Mouse (Mus musculus) intestine, embryonic 14.5 days (tissue): ENCODE measurements at regions not wholly inside any gene's neighbourhood (a gene's known extent, or its start where the extent isn't known, plus 50 kb on each side); places are given as distances from the start of the nearest gene placed in this dataset.

Experiments
- ATAC-seq: fragments of 200-750 bp; cut with Nextera tagmentation; replicated peaks from 2 replicates; pipeline ENCODE4 v1.8.0; 2017; ENCODE audit warnings: low read depth, moderate number of reproducible peaks, moderate TSS enrichment, moderate library complexity; ENCODE audit not compliant: low FRiP score, low TSS enrichment
- DNase-seq: peaks from one replicate; pipeline ENCODE4 v3.0.0-alpha.2; 2018; ENCODE audit warnings: low spot score
- H3K27ac ChIP-seq: fragments of 300-500 bp; sonication (generic); 2 replicates; pipeline ENCODE4 v1.5.1; 2014; ENCODE audit warnings: low read depth, mild to moderate bottlenecking, control low read depth
- H3K27me3 ChIP-seq: fragments of 300-500 bp; sonication (generic); replicated peaks from 2 replicates; pipeline ENCODE4 v1.6.1; 2014; ENCODE audit warnings: low read length, control low read depth; ENCODE audit not compliant: control insufficient read depth, insufficient read depth
- H3K36me3 ChIP-seq: fragments of 300-500 bp; sonication (generic); 2 replicates; pipeline ENCODE4 v1.6.1; 2014; ENCODE audit warnings: low read length, control low read depth; ENCODE audit not compliant: control insufficient read depth, insufficient read depth
- H3K4me1 ChIP-seq: fragments of 300-500 bp; sonication (generic); replicated peaks from 2 replicates; pipeline ENCODE4 v1.6.1; 2014; ENCODE audit warnings: low read length, control low read depth, mixed read lengths; ENCODE audit not compliant: control insufficient read depth, insufficient read depth
- H3K4me2 ChIP-seq: fragments of 300-500 bp; sonication (generic); 2 replicates; pipeline ENCODE4 v1.6.1; 2014; ENCODE audit warnings: low read length
- H3K4me3 ChIP-seq: fragments of 300-500 bp; sonication (generic); 2 replicates; pipeline ENCODE4 v1.5.1; 2014; ENCODE audit warnings: low read depth, low read length, control low read depth, mixed read lengths
- H3K9ac ChIP-seq: fragments of 300-500 bp; sonication (generic); 2 replicates; pipeline ENCODE4 v1.6.1; 2014; ENCODE audit warnings: mild to moderate bottlenecking, low read length
- H3K9me3 ChIP-seq: fragments of 300-500 bp; sonication (generic); 2 replicates; pipeline ENCODE4 v1.6.1; 2016; ENCODE audit warnings: low read length, control low read depth; ENCODE audit not compliant: control insufficient read depth
- WGBS: fragments of 180-500 bp; shearing (Covaris S2); extraction: QIAGEN DNeasy Blood & Tissue Kit; methylation state at CpG from one replicate; pipeline ENCODE4 v1.1.7; 2014; 5-methylcytosine and 5-hydroxymethylcytosine counted together

- no peak for DNase-seq
- H3K9ac ChIP-seq = no peak overlapping the region
- no peak overlapping the region for H3K4me2 ChIP-seq
- H3K27me3 ChIP-seq = no peaks in the 10 kb centered on the region
- ATAC-seq = no peak
- H3K36me3 ChIP-seq = no peaks in the 10 kb centered on the region
- 87% methylated on average over 2 of the region's 2 CpGs for WGBS
- no peak overlapping the region for H3K27ac ChIP-seq
- H3K4me3 ChIP-seq = no peak overlapping the region
- H3K4me1 ChIP-seq = no peaks in the 10 kb centered on the region
- no peaks in the 10 kb centered on the region for H3K9me3 ChIP-seq
Measured at GRCm38 (mm10) chr12:91999031-91999430, 150.1 kb upstream of the Sel1l start.

GRCm38 (mm10) chr12:91997404-91997803, 148.4 kb upstream of the Sel1l start:
- H3K4me2 ChIP-seq = no peak overlapping the region
- H3K9ac ChIP-seq = no peak overlapping the region
- ATAC-seq (no peak), DNase-seq (no peak)
- H3K9me3 ChIP-seq = no peaks in the 10 kb centered on the region
- no peak overlapping the region for H3K27ac ChIP-seq
- H3K36me3 ChIP-seq = no peaks in the 10 kb centered on the region
- H3K4me1 ChIP-seq = no peaks in the 10 kb centered on the region
- H3K4me3 ChIP-seq = no peak overlapping the region
- WGBS = 65% methylated on average over 1 of the region's 1 CpGs
- H3K27me3 ChIP-seq = no peaks in the 10 kb centered on the region

DNA sequence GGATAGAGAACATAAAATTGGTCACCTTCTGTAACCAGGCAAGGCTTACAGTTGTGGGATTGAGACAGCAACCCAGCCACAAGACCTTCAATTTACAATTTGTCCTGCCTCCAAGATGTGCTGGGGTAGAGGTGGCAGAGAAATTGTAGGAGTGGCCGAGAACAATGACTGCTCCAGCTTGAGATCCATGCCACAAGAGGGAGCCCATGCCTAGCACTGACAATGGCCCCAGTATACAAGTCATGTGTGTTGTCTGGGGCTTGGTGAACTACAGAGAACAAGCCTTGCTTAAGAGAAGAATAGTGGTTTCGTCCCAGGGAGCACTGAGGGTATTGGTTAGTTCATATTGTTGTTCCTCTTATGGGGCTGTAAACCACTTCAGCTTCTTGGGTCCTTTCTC, 146.6 kb upstream of the Sel1l start:
- H3K27me3 ChIP-seq = no peaks in the 10 kb centered on the region
- 82% methylated on average over 2 of the region's 2 CpGs for WGBS
- H3K36me3 ChIP-seq = no peaks in the 10 kb centered on the region
- no peak overlapping the region for H3K4me2 ChIP-seq
- no peak for DNase-seq
- H3K4me1 ChIP-seq = no peaks in the 10 kb centered on the region
- no peak overlapping the region for H3K27ac ChIP-seq
- H3K9ac ChIP-seq = no peak overlapping the region
- H3K4me3 ChIP-seq = no peak overlapping the region
- ATAC-seq = no peak
- H3K9me3 ChIP-seq = no peaks in the 10 kb centered on the region

DNA sequence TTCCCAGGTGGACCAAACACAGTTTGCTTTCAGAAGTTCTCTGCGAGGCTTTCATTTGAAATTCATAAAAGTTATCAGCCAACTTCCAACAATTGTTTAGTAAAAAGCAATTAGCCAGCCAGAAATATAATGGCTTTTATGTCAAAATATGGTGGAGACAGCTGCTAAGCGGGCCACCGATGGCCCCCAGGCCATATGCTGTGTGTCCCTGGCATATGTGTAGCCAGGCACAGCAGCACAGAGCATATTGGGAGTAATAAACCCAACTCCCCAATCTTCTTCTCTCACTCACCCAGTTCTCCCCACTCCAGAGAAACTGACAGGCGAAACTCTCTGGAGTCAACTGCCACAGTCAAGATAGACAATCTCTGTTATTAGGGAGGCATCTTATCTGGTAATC, 137.5 kb upstream of the Sel1l start:
- no peaks in the 10 kb centered on the region for H3K27me3 ChIP-seq
- H3K4me1 ChIP-seq = no peaks in the 10 kb centered on the region
- H3K36me3 ChIP-seq = no peaks in the 10 kb centered on the region
- no peak overlapping the region for H3K9ac ChIP-seq
- DNase-seq (no peak), ATAC-seq (no peak)
- no peak overlapping the region for H3K27ac ChIP-seq
- no peak overlapping the region for H3K4me3 ChIP-seq
- WGBS = 91% methylated on average over 4 of the region's 4 CpGs
- no peaks in the 10 kb centered on the region for H3K9me3 ChIP-seq
- H3K4me2 ChIP-seq = no peak overlapping the region

GRCm38 (mm10) chr12:91980321-91980720, 131.4 kb upstream of the Sel1l start:
- DNase-seq = no peak
- Histone ChIP-seq H3K9ac (no peak overlapping the region), H3K4me2 (no peak overlapping the region), H3K27ac (no peak overlapping the region), H3K4me1 (no peaks in the 10 kb centered on the region), H3K36me3 (no peaks in the 10 kb centered on the region), H3K4me3 (no peak overlapping the region), H3K9me3 (no peaks in the 10 kb centered on the region), H3K27me3 (no peaks in the 10 kb centered on the region)
- ATAC-seq = no peak
- WGBS = 54% methylated on average over 7 of the region's 7 CpGs

GRCm38 (mm10) chr12:91971045-91971444, 122.1 kb upstream of the Sel1l start:
- no peaks in the 10 kb centered on the region for H3K9me3 ChIP-seq
- 69% methylated on average over 1 of the region's 1 CpGs for WGBS

GRCm38 (mm10) chr12:91965937-91966336, 117.0 kb upstream of the Sel1l start:
- 94% methylated on average over 1 of the region's 1 CpGs for whole genome bisulfite sequencing

More at GRCm38 (mm10) chr12:91971045-91971444, 122.1 kb upstream of the Sel1l start:
- H3K4me2 ChIP-seq = no peak overlapping the region
- ATAC-seq (no peak), DNase-seq (no peak)
- no peaks in the 10 kb centered on the region for H3K36me3 ChIP-seq
- H3K27me3 ChIP-seq = no peaks in the 10 kb centered on the region
- no peak overlapping the region for H3K27ac ChIP-seq
- H3K4me3 ChIP-seq = no peak overlapping the region
- H3K9ac ChIP-seq = no peak overlapping the region
- no peaks in the 10 kb centered on the region for H3K4me1 ChIP-seq

GRCm38 (mm10) chr12:91963239-91963638, 114.3 kb upstream of the Sel1l start:
- H3K4me3 ChIP-seq = no peak overlapping the region
- H3K27me3 ChIP-seq = no peaks in the 10 kb centered on the region
- 41% methylated on average over 5 of the region's 5 CpGs for WGBS
- H3K27ac ChIP-seq = no peak overlapping the region
- no peaks in the 10 kb centered on the region for H3K4me1 ChIP-seq
- no peak overlapping the region for H3K4me2 ChIP-seq
- no peak for ATAC-seq
- no peak overlapping the region for H3K9ac ChIP-seq
- DNase-seq = no peak
- H3K36me3 ChIP-seq = no peaks in the 10 kb centered on the region
- no peaks in the 10 kb centered on the region for H3K9me3 ChIP-seq

More at GRCm38 (mm10) chr12:91965937-91966336, 117.0 kb upstream of the Sel1l start:
- Histone ChIP-seq H3K4me2 (no peak overlapping the region), H3K4me3 (no peak overlapping the region), H3K9me3 (no peaks in the 10 kb centered on the region), H3K4me1 (no peaks in the 10 kb centered on the region), H3K27ac (no peak overlapping the region), H3K9ac (no peak overlapping the region), H3K36me3 (no peaks in the 10 kb centered on the region), H3K27me3 (no peaks in the 10 kb centered on the region)
- DNase-seq = no peak
- no peak for ATAC-seq

DNA sequence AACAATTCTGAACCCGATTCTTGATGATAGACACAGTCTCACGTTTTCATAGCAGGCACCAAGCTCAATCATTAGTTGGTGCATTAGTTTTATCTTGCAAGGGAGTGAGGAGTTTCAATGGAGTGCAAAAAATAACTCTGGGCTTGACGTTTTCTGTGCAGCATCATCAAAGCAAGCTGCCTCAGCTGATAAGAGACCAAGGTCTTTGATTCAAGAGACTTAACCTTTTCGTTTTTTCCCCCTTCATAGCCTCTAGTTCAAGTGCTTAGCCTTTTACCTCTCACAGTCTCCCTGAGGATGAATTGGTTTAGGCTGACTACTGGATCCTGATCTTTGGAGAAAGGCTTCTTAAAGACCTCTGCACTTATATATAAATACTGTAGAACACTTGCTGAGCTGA, 109.1 kb upstream of the Sel1l start:
- no peaks in the 10 kb centered on the region for H3K27me3 ChIP-seq
- no peaks in the 10 kb centered on the region for H3K9me3 ChIP-seq
- no peak for ATAC-seq
- no peak for DNase-seq
- no peak overlapping the region for H3K4me3 ChIP-seq
- no peak overlapping the region for H3K4me2 ChIP-seq
- WGBS = 65% methylated on average over 4 of the region's 4 CpGs
- no peak overlapping the region for H3K9ac ChIP-seq
- no peaks in the 10 kb centered on the region for H3K36me3 ChIP-seq
- no peaks in the 10 kb centered on the region for H3K4me1 ChIP-seq
- H3K27ac ChIP-seq = no peak overlapping the region
